Mouse (Mus musculus) neural tube, embryonic 15.5 days (tissue): ENCODE data around the gene Cul4a. TPM values are rescaled to one million over a fixed set of nuclear protein-coding genes. Genes with fewer than 3 reads are reported as not detected.
"Not testable (repeated sequence)": the region's sequence is repeated elsewhere in the genome, so short reads cannot be mapped to it uniquely, and the experiment has no call there.

Source experiments
- ATAC-seq: fragments of 200-750 bp; cut with Nextera tagmentation; 2 replicates; pipeline ENCODE4 v1.8.0; 2017; ENCODE audit warnings: mild to moderate bottlenecking, moderate TSS enrichment, moderate library complexity; ENCODE audit not compliant: low FRiP score
- H3K27ac ChIP-seq: fragments of 300-500 bp; sonication (generic); replicated peaks from 2 replicates; pipeline ENCODE4 v1.5.1; 2015; ENCODE audit warnings: mild to moderate bottlenecking, inconsistent platforms
- H3K27me3 ChIP-seq: fragments of 300-500 bp; sonication (generic); replicated peaks from 2 replicates; pipeline ENCODE4 v1.6.1; 2015; ENCODE audit warnings: inconsistent platforms
- H3K36me3 ChIP-seq: fragments of 300-500 bp; sonication (generic); 2 replicates; pipeline ENCODE4 v1.6.1; 2015; ENCODE audit warnings: inconsistent platforms
- H3K4me1 ChIP-seq: fragments of 300-500 bp; sonication (generic); 2 replicates; pipeline ENCODE4 v1.6.1; 2015; ENCODE audit warnings: inconsistent platforms
- H3K4me2 ChIP-seq: fragments of 300-500 bp; sonication (generic); 2 replicates; pipeline ENCODE4 v1.6.1; 2015; ENCODE audit warnings: inconsistent platforms, mild to moderate bottlenecking, moderate library complexity
- H3K4me3 ChIP-seq: fragments of 300-500 bp; sonication (generic); replicated peaks from 2 replicates; pipeline ENCODE4 v1.5.1; 2015; ENCODE audit warnings: mild to moderate bottlenecking, inconsistent platforms
- H3K9ac ChIP-seq: fragments of 300-500 bp; sonication (generic); replicated peaks from 2 replicates; pipeline ENCODE4 v1.6.1; 2015; ENCODE audit warnings: mild to moderate bottlenecking, inconsistent platforms
- H3K9me3 ChIP-seq: fragments of 300-500 bp; sonication (generic); replicated peaks from 2 replicates; pipeline ENCODE4 v1.6.1; 2016; ENCODE audit warnings: inconsistent platforms
- WGBS: fragments of 180-500 bp; shearing (Covaris S2); methylation state at CpG from one replicate; pipeline ENCODE4 v1.1.7; 2015; ENCODE audit warnings: mixed read lengths; 5-methylcytosine and 5-hydroxymethylcytosine counted together
- polyA plus RNA-seq: library from polyadenylated mRNA; unstranded; fragments of >200 nt; fragmentation: Nextera tagmentation; extraction: Ambion mirVana; gene quantifications from 2 replicates; pipeline ENCODE4 v1.2.1, GENCODE M21; 2015

The Cul4a gene
- polyA plus RNA-seq, 1 experiment from 2014 or later = 68.1 TPM

DNA sequence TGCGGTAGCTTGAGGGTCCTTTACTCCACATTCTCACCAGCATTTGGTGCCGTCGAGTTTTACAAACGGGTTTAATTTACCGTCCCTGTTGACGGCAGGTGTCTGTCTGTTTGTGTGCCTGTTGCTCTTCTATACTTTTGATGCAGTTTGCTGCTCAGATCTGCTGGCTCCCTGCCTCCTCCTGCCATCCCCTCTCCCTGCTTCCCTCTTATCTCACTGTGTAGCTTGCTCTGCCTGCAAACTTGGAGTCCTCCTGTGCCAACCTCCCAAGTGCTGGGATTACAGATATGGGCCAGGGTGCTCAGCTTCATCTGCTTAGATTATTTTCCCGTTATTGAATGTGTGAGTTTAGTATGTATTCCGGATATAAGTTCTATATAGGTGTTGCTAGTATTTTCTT is 3.5 kb downstream of the Cul4a start:
- no peak for ATAC-seq
- Histone ChIP-seq H3K4me2 (no peak overlapping the region), H3K9me3 (no peaks in the 10 kb centered on the region), H3K4me1 (peaks cover 47% of the 10 kb centered on the region), H3K27ac (no peak overlapping the region), H3K36me3 (no peaks in the 10 kb centered on the region), H3K27me3 (no peaks in the 10 kb centered on the region), H3K4me3 (no peak overlapping the region), H3K9ac (no peak overlapping the region)
- WGBS = 92% methylated on average over 8 of the region's 8 CpGs

DNA sequence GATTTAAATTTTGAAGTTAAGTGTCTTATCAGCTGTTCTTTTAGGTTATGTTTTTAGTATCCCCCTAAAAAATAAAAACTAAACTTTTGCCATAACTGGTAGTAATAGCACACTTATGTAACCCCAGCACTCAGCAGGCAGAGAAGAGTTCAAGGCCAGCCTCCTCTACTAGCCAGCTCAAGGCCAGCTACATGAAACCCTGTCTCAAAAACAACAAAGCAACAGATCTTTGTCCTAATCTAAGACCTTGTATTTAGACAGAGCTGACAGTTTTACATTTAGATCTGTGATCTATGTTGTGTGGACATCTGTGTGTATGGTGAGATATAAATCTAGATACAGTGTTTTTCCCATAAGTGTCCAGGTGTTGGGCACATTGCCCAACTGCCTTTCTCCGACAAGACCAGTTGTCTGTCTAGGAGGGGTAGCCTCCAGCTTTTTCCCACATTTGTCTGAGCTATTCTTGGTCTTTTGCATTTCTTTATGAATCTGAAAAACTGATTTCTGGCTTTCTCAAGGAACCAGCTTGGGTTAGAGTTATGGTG is 4.1 kb downstream of the Cul4a start:
- 44% methylated on average over 1 of the region's 1 CpGs for WGBS
- ATAC-seq = no peak
- no peak overlapping the region for H3K27ac ChIP-seq

DNA sequence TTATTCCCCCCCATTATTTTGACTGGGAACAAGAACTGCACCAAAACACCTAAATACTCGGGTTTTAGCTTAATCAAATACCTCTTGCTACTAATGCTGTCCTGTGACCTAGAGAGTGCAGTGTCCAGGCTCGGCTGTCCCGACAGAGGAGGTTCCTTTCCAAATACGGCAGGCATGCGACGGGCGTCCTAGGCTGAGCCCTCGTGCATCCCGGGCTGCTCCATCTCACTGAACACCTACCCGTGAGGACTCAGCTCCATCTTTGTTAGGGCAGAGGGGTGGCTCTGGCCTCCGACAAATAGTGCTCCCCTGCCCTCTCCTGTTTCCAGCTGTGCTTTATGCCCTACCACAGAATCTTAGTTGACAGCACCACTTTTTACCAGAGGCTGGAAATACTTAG is 6.5 kb downstream of the Cul4a start:
- Histone ChIP-seq H3K27me3 (no peaks in the 10 kb centered on the region), H3K27ac (no peak overlapping the region), H3K9me3 (no peaks in the 10 kb centered on the region), H3K36me3 (peaks cover 4% of the 10 kb centered on the region; the same call in 1 of the 2 replicates), H3K4me2 (no peak overlapping the region), H3K4me3 (no peak overlapping the region), H3K9ac (no peak overlapping the region), H3K4me1 (peaks cover 36% of the 10 kb centered on the region)
- 91% methylated on average over 11 of the region's 11 CpGs for WGBS
- ATAC-seq = no peak

More for the DNA sequence above, 4.1 kb downstream of the Cul4a start:
- Histone ChIP-seq H3K27me3 (no peaks in the 10 kb centered on the region), H3K4me3 (no peak overlapping the region), H3K4me1 (peaks cover 43% of the 10 kb centered on the region), H3K9ac (no peak overlapping the region), H3K9me3 (no peaks in the 10 kb centered on the region), H3K4me2 (no peak overlapping the region), H3K36me3 (no peaks in the 10 kb centered on the region)

DNA sequence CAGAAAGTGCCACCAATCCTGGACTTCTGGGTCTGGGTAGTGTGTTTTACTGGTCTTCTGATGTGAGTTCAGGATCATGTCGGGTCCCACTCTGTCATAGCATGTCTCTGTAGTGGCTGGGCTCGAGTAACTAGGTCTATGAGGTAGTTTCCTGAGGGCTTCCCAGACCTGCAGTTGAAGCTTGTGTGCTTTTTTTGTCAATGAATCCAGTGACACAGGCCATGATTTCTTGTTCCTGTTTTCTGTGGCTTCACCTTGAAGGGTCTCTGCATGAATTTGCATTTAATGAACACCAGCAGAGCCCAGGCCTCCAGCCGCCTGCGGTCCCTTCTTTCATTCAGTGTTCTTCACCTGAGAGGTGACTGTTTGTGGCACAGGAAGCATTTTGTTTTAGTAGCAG is 7.8 kb downstream of the Cul4a start:
- no peak overlapping the region for H3K4me2 ChIP-seq
- no peak overlapping the region for H3K27ac ChIP-seq
- H3K9ac ChIP-seq = no peak overlapping the region
- H3K4me1 ChIP-seq = peaks cover 25% of the 10 kb centered on the region
- no peak for ATAC-seq
- H3K9me3 ChIP-seq = no peaks in the 10 kb centered on the region
- no peaks in the 10 kb centered on the region for H3K27me3 ChIP-seq
- peaks cover 4% of the 10 kb centered on the region; the same call in 1 of the 2 replicates for H3K36me3 ChIP-seq
- no peak overlapping the region for H3K4me3 ChIP-seq
- WGBS = 92% methylated on average over 4 of the region's 4 CpGs

DNA sequence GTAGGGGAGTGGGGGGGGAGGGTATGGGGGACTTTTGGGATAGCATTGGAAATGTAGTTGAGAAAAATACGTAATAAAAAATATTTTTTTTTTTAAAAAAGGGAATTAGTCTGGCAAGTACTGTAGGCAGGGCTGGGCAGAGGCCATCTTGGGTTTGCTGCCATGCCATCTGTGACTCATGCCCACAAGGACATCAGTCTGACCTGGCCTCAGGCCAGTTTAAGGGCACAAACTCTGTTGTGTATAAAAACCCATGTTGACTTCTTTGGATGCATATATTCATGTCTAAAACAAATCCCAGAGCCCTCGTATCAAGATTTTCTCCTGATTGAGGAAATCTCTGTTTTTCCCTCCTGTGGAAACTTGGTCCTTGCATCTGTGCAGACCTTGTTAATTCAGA is 11.7 kb downstream of the Cul4a start:
- Histone ChIP-seq H3K4me1 (no peaks in the 10 kb centered on the region), H3K27me3 (no peaks in the 10 kb centered on the region), H3K27ac (no peak overlapping the region), H3K9me3 (no peaks in the 10 kb centered on the region), H3K9ac (no peak overlapping the region), H3K4me2 (no peak overlapping the region), H3K4me3 (no peak overlapping the region), H3K36me3 (peaks cover 17% of the 10 kb centered on the region; the same call in 1 of the 2 replicates)
- ATAC-seq = no peak
- WGBS = 92% methylated on average over 2 of the region's 2 CpGs

DNA sequence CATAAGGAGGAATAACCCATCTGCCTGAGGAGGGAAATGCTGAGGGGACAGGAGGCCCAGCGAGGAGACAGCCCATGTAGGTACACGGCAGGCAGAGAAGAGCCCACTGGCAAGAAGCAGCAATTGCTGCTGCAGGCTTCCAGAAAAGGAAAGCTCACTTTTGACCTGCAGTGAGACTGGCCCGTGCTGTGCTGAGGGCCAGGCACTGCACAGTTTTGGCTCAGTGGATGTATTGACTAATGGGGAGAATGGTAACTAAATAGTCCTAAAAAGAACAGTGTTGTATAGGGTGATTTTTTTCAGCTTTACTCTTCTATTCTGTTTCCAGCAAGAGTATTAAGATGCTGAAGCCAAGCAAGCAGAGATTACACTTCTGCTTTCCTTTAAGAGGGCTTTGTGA is 13.1 kb downstream of the Cul4a start:
- no peak for ATAC-seq
- H3K4me2 ChIP-seq = no peak overlapping the region
- H3K4me1 ChIP-seq = no peaks in the 10 kb centered on the region
- no peaks in the 10 kb centered on the region for H3K27me3 ChIP-seq
- H3K27ac ChIP-seq = no peak overlapping the region
- no peaks in the 10 kb centered on the region for H3K9me3 ChIP-seq
- H3K36me3 ChIP-seq = peaks cover 27% of the 10 kb centered on the region
- no peak overlapping the region for H3K9ac ChIP-seq
- H3K4me3 ChIP-seq = no peak overlapping the region
- 91% methylated on average over 3 of the region's 3 CpGs for WGBS

DNA sequence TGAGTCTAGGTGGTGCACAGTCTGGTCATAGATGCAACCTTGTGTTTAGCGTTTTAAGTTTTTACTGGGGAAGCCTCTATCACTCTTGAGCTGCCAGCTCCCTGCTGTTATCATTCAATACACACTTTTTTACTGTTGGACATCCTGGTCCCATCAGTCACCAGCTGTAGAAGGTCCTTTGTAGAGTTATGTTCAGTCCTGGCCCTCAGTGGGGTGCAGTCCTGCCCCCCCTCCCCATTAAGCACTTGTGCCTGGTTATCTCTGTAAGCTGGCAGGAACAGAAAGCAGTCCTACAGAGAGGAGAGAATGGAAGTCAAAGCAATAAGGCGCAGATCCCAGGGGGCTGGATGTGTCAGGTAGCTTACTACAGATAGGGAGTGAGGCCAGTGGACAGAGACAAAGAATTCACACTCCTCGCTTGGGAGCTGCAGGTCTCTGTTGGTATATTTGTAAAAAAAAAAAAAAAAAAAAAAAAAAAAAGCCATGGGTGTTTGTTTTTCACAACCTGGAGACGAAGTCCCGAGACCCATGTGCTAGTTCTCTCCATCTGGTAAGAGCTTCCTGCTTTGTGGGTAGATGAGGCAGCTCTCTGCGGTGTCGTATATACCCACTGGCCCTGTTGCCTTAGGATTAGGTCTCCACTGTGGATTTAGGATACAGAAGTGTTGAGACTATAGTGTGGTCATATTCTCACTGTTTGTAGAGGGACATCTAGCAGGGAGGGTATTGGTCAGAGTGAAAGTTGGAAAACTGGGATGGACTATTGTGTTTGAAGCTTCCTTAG is 15.7 kb downstream of the Cul4a start:
- H3K9me3 ChIP-seq = no peaks in the 10 kb centered on the region
- no peak overlapping the region for H3K9ac ChIP-seq
- H3K4me2 ChIP-seq = no peak overlapping the region
- no peaks in the 10 kb centered on the region for H3K27me3 ChIP-seq
- no peak for ATAC-seq
- H3K4me3 ChIP-seq = no peak overlapping the region
- no peak overlapping the region for H3K27ac ChIP-seq
- H3K36me3 ChIP-seq = peaks cover 47% of the 10 kb centered on the region
- no peaks in the 10 kb centered on the region for H3K4me1 ChIP-seq
- WGBS = 85% methylated on average over 7 of the region's 7 CpGs

DNA sequence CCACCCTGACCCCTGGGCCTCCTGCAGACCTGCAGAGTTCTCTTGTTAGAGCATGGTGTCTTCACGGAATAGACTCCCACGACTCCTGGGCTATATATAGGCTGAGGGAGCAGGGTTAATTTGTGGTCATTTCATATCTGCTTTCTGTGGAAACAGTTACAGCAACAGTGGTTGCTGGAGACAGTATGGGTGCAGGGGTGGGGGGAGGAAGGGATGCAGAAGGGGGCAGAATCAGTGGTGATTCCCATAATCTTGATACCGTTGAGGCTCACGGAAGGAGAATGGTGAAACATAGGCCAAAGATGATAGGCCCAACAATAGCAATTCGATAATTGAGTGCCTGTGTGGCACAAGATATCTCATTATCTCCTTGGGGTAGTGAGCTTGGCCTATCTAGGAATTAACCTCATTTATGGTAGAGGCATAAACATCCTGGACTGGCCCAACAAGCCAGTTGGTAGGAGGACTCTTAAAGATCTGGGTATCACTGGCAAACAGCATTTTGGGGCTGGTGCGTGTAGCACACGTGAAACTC is 17.5 kb downstream of the Cul4a start:
- Histone ChIP-seq H3K36me3 (peaks cover 66% of the 10 kb centered on the region), H3K27ac (no peak overlapping the region)

DNA sequence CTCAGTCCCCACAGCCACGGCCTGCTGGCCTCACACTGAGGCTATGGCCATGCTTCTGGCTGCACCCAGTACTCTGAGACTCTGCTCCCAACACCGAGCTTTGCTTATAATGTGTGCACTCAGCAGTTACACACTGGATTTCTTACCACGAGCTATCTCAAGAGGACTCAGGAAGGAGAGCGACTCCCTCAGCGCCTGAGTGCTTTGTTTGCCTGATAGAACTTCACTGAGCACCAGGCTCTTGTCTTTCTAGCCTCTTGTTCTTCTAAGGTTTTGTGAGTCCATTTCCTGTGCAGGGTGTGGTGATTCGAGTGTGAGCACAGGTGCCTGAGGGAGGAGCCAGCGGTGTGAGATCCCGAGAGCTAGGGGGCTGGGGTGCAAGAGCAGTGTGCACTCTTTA is 19.5 kb downstream of the Cul4a start:
- no peak overlapping the region for H3K4me3 ChIP-seq
- H3K4me2 ChIP-seq = no peak overlapping the region
- H3K9ac ChIP-seq = no peak overlapping the region
- no peaks in the 10 kb centered on the region for H3K4me1 ChIP-seq
- WGBS = 95% methylated on average over 8 of the region's 8 CpGs
- no peaks in the 10 kb centered on the region for H3K27me3 ChIP-seq
- H3K36me3 ChIP-seq = peaks cover 75% of the 10 kb centered on the region
- no peak for ATAC-seq
- no peak overlapping the region for H3K27ac ChIP-seq
- H3K9me3 ChIP-seq = no peaks in the 10 kb centered on the region

More for the DNA sequence above, 17.5 kb downstream of the Cul4a start:
- WGBS = 94% methylated on average over 7 of the region's 7 CpGs
- Histone ChIP-seq H3K4me2 (no peak overlapping the region), H3K27me3 (no peaks in the 10 kb centered on the region), H3K9ac (no peak overlapping the region), H3K9me3 (no peaks in the 10 kb centered on the region), H3K4me3 (no peak overlapping the region), H3K4me1 (no peaks in the 10 kb centered on the region)
- ATAC-seq = no peak

DNA sequence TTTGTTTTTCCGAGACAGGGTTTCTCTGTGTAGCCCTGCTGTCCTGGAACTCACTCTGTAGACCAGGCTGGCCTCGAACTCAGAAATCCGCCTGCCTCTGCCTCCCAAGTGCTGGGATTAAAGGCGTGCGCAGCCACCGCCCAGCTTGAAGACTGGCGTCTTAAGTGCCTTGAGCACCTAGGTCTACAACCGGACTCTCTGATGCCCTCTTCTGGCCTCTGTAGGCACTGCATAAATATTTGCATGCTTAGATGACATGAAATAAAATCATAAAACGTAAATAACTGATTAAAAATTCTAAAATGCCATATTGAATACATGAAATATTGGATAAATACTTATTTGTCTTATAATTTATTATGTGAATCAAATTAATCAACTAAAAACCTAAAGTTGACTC is 26.8 kb downstream of the Cul4a start:
- not testable (repeated sequence) for H3K4me2 ChIP-seq, H3K27ac ChIP-seq, H3K4me1 ChIP-seq, ATAC-seq, H3K9me3 ChIP-seq, H3K4me3 ChIP-seq, H3K9ac ChIP-seq, H3K27me3 ChIP-seq
- peaks cover 90% of the 10 kb centered on the region for H3K36me3 ChIP-seq
- 69% methylated on average over 9 of the region's 9 CpGs for WGBS

DNA sequence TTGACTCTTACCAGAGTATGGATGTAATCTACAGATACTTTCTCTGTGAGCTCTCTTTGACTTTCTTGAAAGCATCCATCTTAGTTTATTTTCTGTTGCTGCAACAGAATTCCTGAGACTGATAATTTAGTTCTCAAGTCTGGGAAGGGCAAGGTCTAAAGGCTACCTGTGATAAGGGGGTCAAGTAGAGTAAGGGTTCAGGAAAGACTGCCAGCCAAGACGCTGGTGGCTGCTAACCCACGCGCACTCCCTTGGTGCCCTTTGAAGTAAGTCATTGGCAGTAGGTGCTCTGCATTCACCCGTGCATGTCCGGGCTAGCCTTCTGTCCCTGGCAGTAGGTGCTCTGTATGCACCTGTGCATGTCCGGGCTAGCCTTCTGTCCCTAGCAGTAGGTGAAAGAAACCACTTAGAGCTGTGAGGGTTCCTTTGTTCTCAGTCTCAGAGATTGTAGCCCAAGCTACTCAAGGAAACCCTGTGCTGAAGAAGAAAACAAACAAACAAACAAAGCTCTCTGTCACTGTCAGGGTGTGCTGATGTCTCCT is 34.3 kb downstream of the Cul4a start:
- no peak overlapping the region for H3K27ac ChIP-seq
- no peak overlapping the region for H3K9ac ChIP-seq
- peaks cover 98% of the 10 kb centered on the region for H3K36me3 ChIP-seq
- 92% methylated on average over 6 of the region's 6 CpGs for WGBS
- H3K27me3 ChIP-seq = no peaks in the 10 kb centered on the region
- no peaks in the 10 kb centered on the region for H3K4me1 ChIP-seq
- H3K9me3 ChIP-seq = no peaks in the 10 kb centered on the region
- H3K4me3 ChIP-seq = no peak overlapping the region
- H3K4me2 ChIP-seq = no peak overlapping the region
- no peak for ATAC-seq

DNA sequence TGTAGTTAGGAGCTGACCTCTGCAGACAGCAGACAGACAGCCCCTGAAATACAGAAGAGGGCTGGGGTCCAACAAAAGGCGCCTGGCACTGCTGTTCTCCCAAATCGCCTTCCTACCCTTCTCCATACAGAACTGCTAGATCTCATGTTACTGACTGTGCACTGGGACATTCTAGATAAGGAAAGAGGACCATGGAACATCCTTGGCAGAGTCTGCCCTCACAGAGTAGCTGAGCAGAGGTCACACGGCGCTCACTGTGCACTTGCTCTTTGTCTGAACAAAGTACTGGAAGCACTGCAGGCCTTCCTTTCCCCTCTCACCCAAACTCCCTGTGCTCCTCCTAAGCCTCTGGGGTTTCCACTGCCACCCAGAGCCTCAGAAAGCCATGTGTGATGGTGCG is 36.3 kb downstream of the Cul4a start:
- H3K4me2 ChIP-seq = no peak overlapping the region
- no peaks in the 10 kb centered on the region for H3K9me3 ChIP-seq

More for the DNA sequence above, 36.3 kb downstream of the Cul4a start:
- Histone ChIP-seq H3K36me3 (peaks cover 98% of the 10 kb centered on the region), H3K27me3 (no peaks in the 10 kb centered on the region), H3K4me1 (no peaks in the 10 kb centered on the region), H3K9ac (no peak overlapping the region), H3K27ac (no peak overlapping the region), H3K4me3 (no peak overlapping the region)
- 95% methylated on average over 5 of the region's 5 CpGs for WGBS
- ATAC-seq = no peak
